Mouse (Mus musculus): ENCODE results near the gene Ccdc9b. TPM values are rescaled to one million over a fixed set of nuclear protein-coding genes. Genes with fewer than 3 reads are reported as not detected.

The Ccdc9b gene
- polyA plus RNA-seq, 1 experiment from 2014 or later: 0.41 TPM

- H3K27me3 ChIP-seq (replicated peaks; ENCODE audit: low read depth, poor library complexity, severe bottlenecking): peaks cover 48% of the 10 kb centered on the region
- peaks cover 9% of the 10 kb centered on the region for H3K4me1 ChIP-seq
- no peak for DNase-seq (ENCODE audit: low spot score)
- no peak overlapping the region for H3K4me3 ChIP-seq
- no peaks in the 10 kb centered on the region for H3K36me3 ChIP-seq (replicated peaks)
- no peak overlapping the region for H3K27ac ChIP-seq (replicated peaks)
- H3K9me3 ChIP-seq: no peaks in the 10 kb centered on the region
- WGBS: 90% methylated on average over 11 of the region's 11 CpGs
Observed at GRCm38 (mm10) chr2:118789501-118789900, 27.0 kb upstream of the Ccdc9b start.

GRCm38 (mm10) chr2:118786525-118786924 lies 24.1 kb upstream of the Ccdc9b start:
- Histone ChIP-seq H3K36me3 (replicated peaks) (no peaks in the 10 kb centered on the region), H3K9me3 (no peaks in the 10 kb centered on the region), H3K27me3 (replicated peaks; ENCODE audit: low read depth, poor library complexity, severe bottlenecking) (peaks cover 42% of the 10 kb centered on the region), H3K4me3 (no peak overlapping the region), H3K27ac (replicated peaks) (no peak overlapping the region), H3K4me1 (peaks cover 9% of the 10 kb centered on the region)
- WGBS: 89% methylated on average over 5 of the region's 5 CpGs
- no peak for DNase-seq (ENCODE audit: low spot score)

- no peak for DNase-seq (ENCODE audit: low spot score)
- Histone ChIP-seq H3K36me3 (replicated peaks) (no peaks in the 10 kb centered on the region), H3K4me1 (peaks cover 14% of the 10 kb centered on the region), H3K9me3 (no peaks in the 10 kb centered on the region), H3K4me3 (no peak overlapping the region), H3K27ac (replicated peaks) (no peak overlapping the region), H3K27me3 (replicated peaks; ENCODE audit: low read depth, poor library complexity, severe bottlenecking) (peaks cover 31% of the 10 kb centered on the region)
- WGBS: 90% methylated on average over 7 of the region's 7 CpGs
Observed at GRCm38 (mm10) chr2:118783663-118784062, 21.2 kb upstream of the Ccdc9b start.

GRCm38 (mm10) chr2:118783093-118783492 lies 20.6 kb upstream of the Ccdc9b start:
- no peak for DNase-seq (ENCODE audit: low spot score)
- Histone ChIP-seq H3K4me3 (no peak overlapping the region), H3K27me3 (replicated peaks; ENCODE audit: low read depth, poor library complexity, severe bottlenecking) (peaks cover 33% of the 10 kb centered on the region), H3K36me3 (replicated peaks) (no peaks in the 10 kb centered on the region), H3K27ac (replicated peaks) (no peak overlapping the region), H3K4me1 (peaks cover 14% of the 10 kb centered on the region), H3K9me3 (no peaks in the 10 kb centered on the region)
- 65% methylated on average over 5 of the region's 5 CpGs for WGBS

GRCm38 (mm10) chr2:118782303-118782702 lies 19.8 kb upstream of the Ccdc9b start:
- whole genome bisulfite sequencing: 57% methylated on average over 4 of the region's 4 CpGs
- H3K9me3 ChIP-seq: no peaks in the 10 kb centered on the region
- H3K4me3 ChIP-seq: no peak overlapping the region
- no peaks in the 10 kb centered on the region for H3K36me3 ChIP-seq (replicated peaks)
- H3K27ac ChIP-seq (replicated peaks): no peak overlapping the region
- peaks cover 32% of the 10 kb centered on the region for H3K27me3 ChIP-seq (replicated peaks; ENCODE audit: low read depth, poor library complexity, severe bottlenecking)
- DNase-seq (ENCODE audit: low spot score): no peak
- peaks cover 14% of the 10 kb centered on the region for H3K4me1 ChIP-seq

- WGBS: 58% methylated on average over 1 of the region's 1 CpGs
- Histone ChIP-seq H3K27me3 (replicated peaks; ENCODE audit: low read depth, poor library complexity, severe bottlenecking) (peaks cover 37% of the 10 kb centered on the region), H3K4me1 (peaks cover 14% of the 10 kb centered on the region), H3K36me3 (replicated peaks) (no peaks in the 10 kb centered on the region), H3K27ac (replicated peaks) (no peak overlapping the region), H3K4me3 (no peak overlapping the region), H3K9me3 (no peaks in the 10 kb centered on the region)
- no peak for DNase-seq (ENCODE audit: low spot score)
Observed at GRCm38 (mm10) chr2:118781115-118781514, 18.7 kb upstream of the Ccdc9b start.

GRCm38 (mm10) chr2:118779504-118780480 lies 17.3 kb upstream of the Ccdc9b start, which contains the start of gene Disp2:
TSS of gene Disp2 (plus strand) at chr2:118779719.
- no peaks in the 10 kb centered on the region for H3K36me3 ChIP-seq (replicated peaks)
- H3K9me3 ChIP-seq: no peaks in the 10 kb centered on the region
- H3K27me3 ChIP-seq (replicated peaks; ENCODE audit: low read depth, poor library complexity, severe bottlenecking): peaks cover 38% of the 10 kb centered on the region
- 11% methylated on average over 39 of the region's 39 CpGs for WGBS
- peak; percentile 96 for DNase-seq (ENCODE audit: low spot score)
- peak within 1 kb of the TSS; percentile 67 for H3K27ac ChIP-seq (replicated peaks)
- H3K4me1 ChIP-seq: peaks cover 14% of the 10 kb centered on the region
- peak within 1 kb of the TSS; percentile 56 for H3K4me3 ChIP-seq

- no peak for DNase-seq (ENCODE audit: low spot score)
- peak overlapping the region; percentile 56 for H3K4me3 ChIP-seq
- 8% methylated on average over 10 of the region's 10 CpGs for WGBS
- H3K27ac ChIP-seq (replicated peaks): peak overlapping the region; percentile 67
- H3K27me3 ChIP-seq (replicated peaks; ENCODE audit: low read depth, poor library complexity, severe bottlenecking): peaks cover 38% of the 10 kb centered on the region
- no peaks in the 10 kb centered on the region for H3K36me3 ChIP-seq (replicated peaks)
- no peaks in the 10 kb centered on the region for H3K9me3 ChIP-seq
- H3K4me1 ChIP-seq: peaks cover 14% of the 10 kb centered on the region
Observed at GRCm38 (mm10) chr2:118779065-118779464, 16.6 kb upstream of the Ccdc9b start.

- no peak overlapping the region for H3K4me3 ChIP-seq
- peaks cover 38% of the 10 kb centered on the region for H3K27me3 ChIP-seq (replicated peaks; ENCODE audit: low read depth, poor library complexity, severe bottlenecking)
- DNase-seq (ENCODE audit: low spot score): no peak
- H3K36me3 ChIP-seq (replicated peaks): no peaks in the 10 kb centered on the region
- peaks cover 14% of the 10 kb centered on the region for H3K4me1 ChIP-seq
- H3K9me3 ChIP-seq: no peaks in the 10 kb centered on the region
- no peak overlapping the region for H3K27ac ChIP-seq (replicated peaks)
- 69% methylated on average over 4 of the region's 4 CpGs for WGBS
Observed at GRCm38 (mm10) chr2:118778418-118778817, 16.0 kb upstream of the Ccdc9b start.

- peaks cover 38% of the 10 kb centered on the region for H3K27me3 ChIP-seq (replicated peaks; ENCODE audit: low read depth, poor library complexity, severe bottlenecking)
- H3K27ac ChIP-seq (replicated peaks): no peak overlapping the region
- H3K4me1 ChIP-seq: peaks cover 14% of the 10 kb centered on the region
- H3K9me3 ChIP-seq: no peaks in the 10 kb centered on the region
- H3K4me3 ChIP-seq: no peak overlapping the region
- no peak for DNase-seq (ENCODE audit: low spot score)
- no peaks in the 10 kb centered on the region for H3K36me3 ChIP-seq (replicated peaks)
- WGBS: 70% methylated on average over 2 of the region's 2 CpGs
Observed at GRCm38 (mm10) chr2:118776295-118776694, 13.8 kb upstream of the Ccdc9b start.

GRCm38 (mm10) chr2:118775846-118776245 lies 13.4 kb upstream of the Ccdc9b start:
- Histone ChIP-seq H3K4me1 (peaks cover 14% of the 10 kb centered on the region), H3K9me3 (no peaks in the 10 kb centered on the region), H3K4me3 (no peak overlapping the region), H3K36me3 (replicated peaks) (no peaks in the 10 kb centered on the region), H3K27ac (replicated peaks) (no peak overlapping the region), H3K27me3 (replicated peaks; ENCODE audit: low read depth, poor library complexity, severe bottlenecking) (peaks cover 35% of the 10 kb centered on the region)
- DNase-seq (ENCODE audit: low spot score): no peak
- 71% methylated on average over 4 of the region's 4 CpGs for WGBS

GRCm38 (mm10) chr2:118775396-118775795 lies 12.9 kb upstream of the Ccdc9b start:
- H3K4me3 ChIP-seq: no peak overlapping the region
- DNase-seq (ENCODE audit: low spot score): no peak
- H3K36me3 ChIP-seq (replicated peaks): no peaks in the 10 kb centered on the region
- no peak overlapping the region for H3K27ac ChIP-seq (replicated peaks)
- H3K4me1 ChIP-seq: peaks cover 14% of the 10 kb centered on the region
- H3K27me3 ChIP-seq (replicated peaks; ENCODE audit: low read depth, poor library complexity, severe bottlenecking): peaks cover 30% of the 10 kb centered on the region
- 80% methylated on average over 1 of the region's 1 CpGs for WGBS
- H3K9me3 ChIP-seq: no peaks in the 10 kb centered on the region

- peaks cover 8% of the 10 kb centered on the region for H3K4me1 ChIP-seq
- no peaks in the 10 kb centered on the region for H3K36me3 ChIP-seq (replicated peaks)
- WGBS: 92% methylated on average over 2 of the region's 2 CpGs
- H3K9me3 ChIP-seq: no peaks in the 10 kb centered on the region
- H3K27ac ChIP-seq (replicated peaks): no peak overlapping the region
- no peak for DNase-seq (ENCODE audit: low spot score)
- no peak overlapping the region for H3K4me3 ChIP-seq
- H3K27me3 ChIP-seq (replicated peaks; ENCODE audit: low read depth, poor library complexity, severe bottlenecking): peaks cover 26% of the 10 kb centered on the region
Observed at GRCm38 (mm10) chr2:118774536-118774935, 12.1 kb upstream of the Ccdc9b start.

Data from embryonic facial prominence, embryonic 10.5 days (tissue).